Mouse (Mus musculus): ENCODE results near the gene Adora2b. TPM values are rescaled to one million over a fixed set of nuclear protein-coding genes. Genes with fewer than 3 reads are reported as not detected.

Gene Adora2b
- polyA plus RNA-seq, 1 experiment from 2014 or later = 2.4 TPM

DNA sequence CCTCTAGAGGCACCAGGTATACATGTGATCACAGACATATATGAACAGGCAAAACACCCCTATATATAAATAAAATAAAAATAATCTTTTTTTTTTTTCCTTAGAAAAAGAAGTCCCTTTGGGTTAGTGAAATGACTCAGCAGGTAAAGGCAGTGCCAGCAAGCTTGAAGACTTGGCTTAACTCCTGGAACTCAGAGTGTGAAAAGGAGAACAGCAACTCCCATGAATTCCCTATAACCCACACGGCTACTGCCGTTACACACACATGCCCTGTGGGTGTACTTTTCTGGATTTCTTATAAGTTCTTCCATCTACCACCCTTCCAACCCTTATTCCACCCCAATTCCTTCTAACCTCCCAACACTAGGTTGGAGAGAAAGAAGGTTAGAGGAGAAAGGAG lies 57.1 kb downstream of the Adora2b start:
- Histone ChIP-seq H3K4me2 (ENCODE audit: low read length) (no peak overlapping the region), H3K4me3 (replicated peaks; ENCODE audit: low read length) (no peak overlapping the region), H3K27ac (ENCODE audit: low read length) (no peak overlapping the region), H3K9ac (replicated peaks; ENCODE audit: low read depth, low read length) (no peak overlapping the region), H3K4me1 (replicated peaks; ENCODE audit: control insufficient read depth, insufficient read depth, low read length) (no peaks in the 10 kb centered on the region), H3K9me3 (ENCODE audit: control insufficient read depth, low read length) (no peaks in the 10 kb centered on the region), H3K27me3 (replicated peaks; ENCODE audit: control insufficient read depth, insufficient read depth, low read length) (no peaks in the 10 kb centered on the region), H3K36me3 (ENCODE audit: control insufficient read depth, insufficient read depth) (peaks cover 12% of the 10 kb centered on the region)
- no peak for ATAC-seq
- 82% methylated on average over 2 of the region's 2 CpGs for WGBS

DNA sequence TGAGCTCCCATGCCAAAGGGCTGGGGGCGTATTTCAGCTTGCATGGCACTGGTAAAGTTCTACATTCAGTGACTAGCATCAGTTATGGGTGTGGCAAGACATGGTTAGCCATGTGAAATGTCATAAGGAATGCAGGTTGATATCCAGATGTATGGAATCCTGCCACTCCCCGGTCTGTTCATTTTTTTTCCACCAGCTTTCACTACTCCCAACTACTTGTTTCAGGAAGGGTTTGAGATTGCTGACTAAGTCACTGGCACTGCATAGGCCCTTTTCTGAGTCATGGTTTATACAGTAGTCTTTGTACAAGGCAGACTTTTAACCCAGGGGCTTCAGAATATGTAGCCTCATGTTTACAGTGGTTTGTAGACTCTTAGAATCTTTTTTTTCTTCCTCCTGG lies 60.5 kb downstream of the Adora2b start:
- Histone ChIP-seq H3K27me3 (replicated peaks; ENCODE audit: control insufficient read depth, insufficient read depth, low read length) (no peaks in the 10 kb centered on the region), H3K9ac (replicated peaks; ENCODE audit: low read depth, low read length) (no peak overlapping the region), H3K9me3 (ENCODE audit: control insufficient read depth, low read length) (no peaks in the 10 kb centered on the region), H3K4me2 (ENCODE audit: low read length) (no peak overlapping the region), H3K4me3 (replicated peaks; ENCODE audit: low read length) (no peak overlapping the region), H3K4me1 (replicated peaks; ENCODE audit: control insufficient read depth, insufficient read depth, low read length) (no peaks in the 10 kb centered on the region), H3K27ac (ENCODE audit: low read length) (no peak overlapping the region), H3K36me3 (ENCODE audit: control insufficient read depth, insufficient read depth) (peaks cover 22% of the 10 kb centered on the region)
- no peak for ATAC-seq
- 95% methylated on average over 2 of the region's 2 CpGs for WGBS

DNA sequence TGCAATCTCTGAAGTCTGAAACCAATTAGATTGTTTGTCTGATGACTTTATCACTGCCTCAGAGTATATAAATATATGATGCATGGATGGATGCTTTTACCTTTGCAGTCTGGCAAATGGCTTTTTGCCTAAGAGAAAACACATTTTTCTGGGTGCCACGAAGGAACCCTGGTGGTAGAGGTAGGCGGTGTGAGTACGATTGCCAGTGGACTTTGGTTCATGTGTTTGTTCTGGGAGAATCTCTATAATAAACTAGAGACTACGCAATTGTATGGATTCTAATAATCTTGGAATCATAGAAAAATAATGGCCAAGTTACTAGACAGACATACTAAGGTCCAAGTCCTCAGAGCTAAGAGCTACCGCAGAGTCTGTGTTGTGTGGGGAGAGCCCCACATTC lies 66.2 kb downstream of the Adora2b start:
- Histone ChIP-seq H3K9ac (replicated peaks; ENCODE audit: low read depth, low read length) (no peak overlapping the region), H3K27me3 (replicated peaks; ENCODE audit: control insufficient read depth, insufficient read depth, low read length) (no peaks in the 10 kb centered on the region), H3K4me2 (ENCODE audit: low read length) (no peak overlapping the region), H3K4me3 (replicated peaks; ENCODE audit: low read length) (no peak overlapping the region), H3K27ac (ENCODE audit: low read length) (no peak overlapping the region), H3K4me1 (replicated peaks; ENCODE audit: control insufficient read depth, insufficient read depth, low read length) (no peaks in the 10 kb centered on the region), H3K9me3 (ENCODE audit: control insufficient read depth, low read length) (no peaks in the 10 kb centered on the region), H3K36me3 (ENCODE audit: control insufficient read depth, insufficient read depth) (peaks cover 41% of the 10 kb centered on the region)
- WGBS = 96% methylated on average over 5 of the region's 5 CpGs
- ATAC-seq = no peak

Other genes with a start within 250 kb of the Adora2b start
- 10.9 and 11.2 TPM in 2 replicates for gene Zswim7, start 32.4 kb downstream of the Adora2b start, polyA plus RNA-seq (2015; fragmentation: Nextera tagmentation; extraction: Ambion mirVana)
- 30.8 and 39.3 TPM in 2 replicates for gene Ttc19, start 32.5 kb downstream of the Adora2b start, polyA plus RNA-seq (2015; fragmentation: Nextera tagmentation; extraction: Ambion mirVana)
- 6.2 and 6.9 TPM in 2 replicates for gene Pigl, start 209.5 kb downstream of the Adora2b start, polyA plus RNA-seq (2015; fragmentation: Nextera tagmentation; extraction: Ambion mirVana)
- gene Ncor1, start 209.6 kb downstream of the Adora2b start, polyA plus RNA-seq (2015; fragmentation: Nextera tagmentation; extraction: Ambion mirVana) = 186 and 203 TPM in 2 replicates